Mouse (Mus musculus) hematopoietic stem cell, adult 5-6 weeks (primary cell): ENCODE results near the gene Zfand3. TPM values are rescaled to one million over a fixed set of nuclear protein-coding genes. Genes with fewer than 3 reads are reported as not detected.

Source experiments
- ATAC-seq, 2 experiments: fragments of 125-278 bp in 1 of 2; replicated peaks in 1 of 2; 2 replicates each; pipeline ENCODE4 v1.8.0; 2016 to 2017; ENCODE audit warnings: inconsistent platforms in 2 of 2, mild to moderate bottlenecking in 2 of 2, moderate number of reproducible peaks in 2 of 2, low read depth in 1 of 2, moderate TSS enrichment in 1 of 2; ENCODE audit not compliant: low FRiP score in 2 of 2, poor library complexity in 2 of 2, severe bottlenecking in 2 of 2, insufficient read depth in 1 of 2, low TSS enrichment in 1 of 2
- total RNA-seq: library from RNA; stranded (forward); fragments of 172-1452, 232-1000 nt; gene quantifications from 2 replicates; pipeline ENCODE4 v1.2.3, GENCODE M21; 2017

Zfand3 gene
- total RNA-seq = 19.3 and 32.5 TPM in 2 replicates

DNA sequence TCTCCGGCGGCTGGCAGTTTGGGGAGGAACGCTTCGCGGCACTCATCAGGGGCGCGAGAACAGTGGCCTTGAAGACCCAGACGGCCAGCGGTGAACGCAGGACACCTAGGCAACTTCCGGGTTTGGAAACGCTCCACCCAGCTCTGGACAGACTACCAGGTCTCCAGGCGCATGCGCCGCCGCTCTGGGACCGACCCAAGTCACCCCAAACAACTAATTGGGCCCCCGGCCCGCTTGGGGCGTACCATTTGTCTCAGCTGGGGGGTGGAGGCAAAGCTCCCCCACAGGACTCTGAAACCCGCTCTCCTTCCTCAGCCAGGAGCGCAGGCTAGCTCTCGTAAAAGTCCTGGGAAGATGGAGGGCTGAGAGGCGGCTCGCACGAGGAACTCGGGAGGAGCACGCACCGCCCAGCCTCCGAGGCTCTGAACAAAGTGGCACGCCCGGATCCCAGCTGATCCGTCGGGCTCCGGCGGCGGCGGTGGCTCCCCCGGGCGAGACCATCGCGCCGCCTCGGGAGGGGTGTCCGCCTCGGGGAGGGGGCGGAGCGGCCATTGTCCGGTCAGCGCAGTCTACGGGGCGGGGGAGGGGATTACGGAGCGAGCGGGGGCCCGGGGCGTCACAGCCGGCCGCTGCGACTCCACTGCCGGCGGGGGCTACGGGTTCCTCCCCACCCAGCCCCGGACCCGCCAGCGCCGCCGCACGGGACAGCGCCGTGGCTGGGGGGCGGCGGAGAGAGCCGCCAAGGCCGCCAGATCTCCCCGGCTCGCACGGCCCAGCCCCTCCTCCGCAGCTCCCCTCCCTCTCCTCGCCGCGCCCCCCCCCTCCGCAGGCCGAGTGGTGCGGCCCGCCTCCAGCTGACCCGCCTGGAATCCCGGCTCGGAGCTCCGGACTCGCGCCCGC is at the start of gene Zfand3:
Zfand3 (plus strand) TSS at position 531 of the 900 bp plus-strand sequence.
- ATAC-seq = peak; percentile 81 to 86

DNA sequence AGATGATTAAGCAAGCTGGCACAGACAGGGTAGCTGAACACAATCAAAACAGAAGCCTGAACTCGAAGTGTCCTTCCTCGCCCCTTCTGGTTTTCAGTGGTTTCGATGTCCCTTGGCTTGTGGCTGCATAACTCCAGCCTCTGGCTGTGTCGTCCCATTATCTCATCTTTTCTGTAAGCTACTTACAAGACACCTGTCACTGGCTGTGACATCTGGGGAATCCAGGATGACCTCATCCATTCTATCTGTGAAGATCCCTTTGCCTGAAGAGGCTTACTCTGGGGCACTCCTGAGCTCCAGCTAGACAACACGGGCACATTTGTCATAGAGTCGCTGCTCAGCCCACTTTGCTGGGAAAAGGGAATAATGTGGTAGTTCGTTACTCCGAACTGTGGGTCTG is 48.7 kb upstream of the Zfand3 start:
- ATAC-seq = no peak

DNA sequence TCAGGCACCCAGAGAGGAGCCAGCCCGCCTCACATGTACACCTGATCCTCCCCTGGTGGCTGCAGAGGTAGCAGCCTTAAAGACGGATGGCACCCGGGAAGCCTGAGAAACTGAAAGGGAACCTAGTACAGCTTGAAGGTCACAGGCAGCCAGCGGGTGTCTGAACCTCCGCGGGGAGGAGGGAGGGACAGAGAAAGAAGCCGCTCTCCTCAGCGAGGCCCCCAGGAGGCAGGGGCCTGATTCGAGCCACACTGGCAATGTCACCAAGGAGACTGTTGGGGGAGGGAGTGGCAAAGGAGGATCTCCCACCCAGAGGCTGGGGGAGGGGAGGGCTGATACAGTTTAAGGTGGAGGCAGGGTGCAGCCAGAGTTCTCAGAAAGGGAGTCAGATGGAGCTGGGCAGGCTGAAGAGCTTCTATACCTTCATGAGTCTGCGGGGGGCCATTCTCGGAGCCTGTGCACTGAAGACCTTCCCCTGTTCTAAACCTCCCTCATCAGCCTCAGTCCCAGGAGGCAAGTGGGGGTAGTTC is 40.7 kb upstream of the Zfand3 start:
- peak; percentile 46 to 53; a peak in 2 of 4 replicates for ATAC-seq

DNA sequence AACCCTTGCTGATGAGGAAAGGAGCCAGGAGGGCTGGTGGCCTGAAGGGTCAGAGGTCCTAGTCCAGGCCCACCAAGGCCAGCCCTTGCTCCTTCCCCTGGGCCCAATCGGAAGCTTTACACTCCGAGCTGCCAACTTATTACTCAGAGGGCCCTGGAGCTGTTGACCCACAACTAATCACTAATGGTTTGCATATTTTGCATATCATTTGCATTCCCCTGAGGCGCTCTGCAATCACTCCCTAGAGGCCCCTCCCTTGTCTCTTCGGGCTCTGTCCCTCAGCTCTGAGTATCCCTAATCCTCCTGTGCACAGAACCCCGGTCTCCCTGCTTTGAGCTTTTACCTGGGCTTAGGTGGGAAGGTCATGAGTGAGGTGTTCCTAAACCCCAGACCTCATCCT is 39.0 kb upstream of the Zfand3 start:
- no peak for ATAC-seq

DNA sequence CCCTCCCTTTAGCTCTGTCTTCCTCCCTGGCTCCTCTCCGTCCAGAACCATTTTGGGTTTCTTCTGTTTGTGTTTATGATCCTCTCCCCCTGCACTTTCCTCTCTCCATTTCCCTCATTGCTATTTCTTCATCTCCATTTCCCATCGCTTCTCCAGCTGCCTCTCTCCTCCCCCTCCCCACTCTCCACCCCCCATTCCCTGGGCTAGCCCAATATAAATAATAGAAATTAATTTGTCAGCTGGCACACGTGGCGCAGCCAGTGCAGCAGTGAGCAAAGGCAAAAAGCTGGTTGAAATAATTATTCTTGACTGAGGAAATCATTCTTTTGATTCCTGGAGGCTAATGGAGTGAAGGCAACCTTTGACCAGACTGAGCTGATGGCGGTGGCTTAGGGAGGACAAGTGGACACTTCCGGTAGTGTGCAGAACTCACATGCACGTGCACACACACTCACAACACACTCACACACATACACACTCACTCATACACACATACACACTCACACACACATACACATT is 34.4 kb upstream of the Zfand3 start, which contains the start of gene Mdga1:
Mdga1 (minus strand) TSS at position 51 of the 519 bp plus-strand sequence.
- ATAC-seq = no peak

DNA sequence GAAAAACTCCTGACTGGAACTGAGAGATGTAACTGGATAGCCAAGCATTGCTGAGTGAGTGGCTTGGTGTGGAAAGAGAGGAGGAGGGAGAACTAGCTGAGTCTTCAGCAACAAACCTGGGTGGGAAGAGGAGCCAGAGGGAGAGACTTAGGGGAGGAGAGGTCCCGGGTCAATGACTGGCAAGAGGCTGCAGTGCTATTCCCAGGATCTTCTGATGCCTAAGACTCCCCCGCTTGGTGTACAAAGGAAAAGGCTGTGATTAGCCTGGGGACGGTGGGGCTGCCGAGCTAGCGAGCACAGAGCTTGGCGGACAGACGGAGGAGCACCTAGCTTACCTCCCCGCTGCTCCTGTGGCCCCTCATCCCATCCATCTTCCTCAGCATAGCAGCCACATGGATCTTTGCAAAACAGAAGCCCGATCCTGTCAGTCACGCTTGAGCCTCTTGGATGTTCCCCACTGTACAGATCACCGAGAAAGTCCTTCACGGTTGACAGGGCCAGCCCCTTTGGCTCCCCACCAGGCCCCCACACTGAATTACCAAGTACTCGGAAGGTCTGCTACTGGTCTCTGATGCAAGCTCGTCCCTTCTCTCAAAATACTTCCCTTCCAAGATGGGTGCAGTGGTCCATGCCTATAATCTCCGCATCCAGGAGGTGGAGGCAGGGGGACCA is 32.6 kb upstream of the Zfand3 start:
- no peak for ATAC-seq

DNA sequence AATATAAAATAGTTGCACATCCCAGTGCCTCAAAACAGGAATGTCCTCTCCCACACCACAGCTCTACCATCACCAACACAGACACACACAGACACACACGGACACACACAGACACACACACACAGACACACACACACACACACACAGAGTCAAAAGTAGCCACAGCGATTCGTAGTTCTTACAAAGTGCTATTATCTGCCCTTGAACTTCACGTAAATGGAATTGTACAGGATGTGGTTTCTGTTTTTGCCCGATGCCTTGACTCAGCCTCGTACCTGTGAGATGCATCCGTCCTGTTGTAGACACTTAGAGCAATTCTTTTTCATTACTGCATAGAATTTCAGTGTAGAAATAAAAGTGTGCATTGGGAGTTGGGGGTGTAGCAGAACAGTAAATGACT is 31.3 kb upstream of the Zfand3 start:
- no peak for ATAC-seq

DNA sequence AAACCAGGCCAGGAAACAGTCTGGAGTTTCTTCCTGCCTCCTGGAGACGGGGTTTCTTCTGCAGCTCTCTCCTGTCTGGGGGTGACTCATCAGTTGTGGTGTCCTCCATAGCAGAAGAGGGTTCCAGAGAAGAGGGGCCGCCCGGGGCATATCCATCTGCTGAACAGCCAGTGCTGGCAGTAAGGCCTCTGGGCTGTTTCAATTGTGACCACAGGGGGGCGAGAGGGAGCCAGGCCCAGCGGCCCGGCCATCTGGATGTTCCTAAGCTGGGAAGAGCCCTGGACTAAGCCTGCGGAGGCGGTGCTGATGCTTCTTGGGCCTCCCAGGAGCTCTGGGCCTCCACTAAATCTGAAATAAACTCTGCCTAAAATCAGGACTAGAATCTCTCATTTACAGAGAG is 28.8 kb upstream of the Zfand3 start:
- peak; percentile 73 to 78 for ATAC-seq

DNA sequence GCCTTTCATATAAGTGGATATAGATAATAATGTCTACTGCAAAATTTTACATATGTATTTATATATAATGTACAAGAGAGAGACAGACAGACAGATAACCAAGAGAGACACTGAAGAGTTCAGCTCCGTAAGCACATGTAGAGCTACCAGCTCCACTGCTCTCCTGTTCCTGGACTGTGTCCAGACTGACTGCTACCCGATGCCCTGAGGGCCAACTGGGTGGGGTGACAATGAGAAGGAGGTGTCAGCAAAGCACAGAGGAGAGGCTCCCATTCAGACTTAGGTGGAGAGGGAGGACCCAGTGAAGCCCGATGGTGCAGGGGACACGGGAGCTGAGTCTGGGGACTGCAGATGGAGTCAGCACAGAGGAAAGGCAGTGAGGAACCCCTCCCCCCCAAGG is 25.5 kb upstream of the Zfand3 start:
- ATAC-seq = no peak

DNA sequence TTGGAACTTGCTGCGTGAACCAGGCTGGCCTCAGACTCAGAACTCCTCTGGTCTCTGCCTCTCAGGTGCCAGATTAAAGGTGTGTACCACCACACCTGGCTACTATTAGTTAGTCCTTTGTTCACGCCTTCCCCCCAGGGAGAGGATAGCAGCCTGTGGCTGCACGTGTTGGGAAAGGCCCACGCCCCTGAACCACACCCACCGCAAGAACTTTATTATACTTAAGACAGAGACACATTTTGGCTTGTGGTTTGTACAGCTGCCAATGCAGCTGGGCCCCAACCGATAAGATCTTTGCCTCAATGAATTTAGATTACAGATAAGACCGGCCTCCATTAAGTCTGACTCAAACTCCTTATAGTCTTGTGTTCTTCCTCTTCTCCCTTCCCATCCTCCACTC is 24.7 kb upstream of the Zfand3 start:
- ATAC-seq = peak; percentile 40 to 53; a peak in 2 of 4 replicates

DNA sequence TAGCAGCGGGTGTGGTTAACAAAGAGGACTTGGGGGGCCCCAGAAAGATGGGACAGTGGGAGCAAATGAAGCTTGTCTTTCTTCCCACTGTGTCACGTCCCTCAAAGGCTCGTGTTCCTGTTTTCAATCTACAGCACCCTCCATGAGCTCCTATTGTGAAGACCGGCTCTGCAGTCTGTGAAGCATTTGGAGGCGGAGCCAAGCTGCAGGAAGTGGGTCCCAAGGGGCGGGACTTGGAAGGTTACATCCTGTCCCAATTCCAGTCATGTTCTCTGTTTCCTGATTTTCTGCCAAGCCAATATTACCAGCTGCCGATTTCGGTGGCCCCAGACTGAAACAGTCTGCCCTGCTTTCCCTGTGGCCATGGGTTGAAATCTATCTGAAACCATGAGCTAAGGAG is 23.0 kb upstream of the Zfand3 start:
- ATAC-seq = no peak

DNA sequence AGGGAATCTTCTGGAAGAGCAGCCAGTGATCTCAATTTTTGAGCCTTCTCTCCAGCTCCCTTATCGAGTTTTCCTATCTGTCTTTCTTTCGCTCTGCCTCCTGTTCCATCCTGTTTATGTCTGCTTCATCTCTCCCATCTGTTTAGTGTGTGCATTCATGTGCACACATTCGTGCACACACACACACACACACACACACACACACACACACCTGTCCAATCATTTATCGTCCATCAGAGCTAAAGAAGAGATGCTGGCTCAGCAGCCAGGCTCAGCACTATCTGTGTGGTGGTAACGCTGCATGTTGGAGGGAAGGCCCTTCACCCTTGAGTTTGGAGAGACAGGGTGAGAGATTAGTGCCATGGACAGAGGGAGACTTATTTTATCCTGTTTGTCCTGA is 21.3 kb upstream of the Zfand3 start:
- ATAC-seq = no peak

DNA sequence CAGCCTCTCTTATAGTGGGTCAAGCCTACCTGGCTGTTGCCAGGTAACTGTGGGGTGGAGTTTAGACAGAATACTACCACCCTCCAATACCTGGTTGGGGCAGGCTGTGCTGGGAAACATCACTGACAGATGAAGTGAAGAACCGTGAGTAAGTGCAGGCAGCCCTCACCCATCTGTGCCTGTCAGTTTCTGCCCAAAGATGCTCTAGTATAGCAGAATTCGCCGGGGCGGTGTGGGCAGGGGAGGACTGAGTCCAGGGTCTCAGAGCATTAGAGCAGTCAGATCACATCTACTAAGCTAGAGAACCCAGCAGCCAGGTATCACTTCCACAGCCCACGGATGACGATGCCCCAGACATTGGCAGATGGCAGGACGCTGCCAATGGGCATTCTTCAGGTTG is 19.6 kb upstream of the Zfand3 start:
- ATAC-seq = no peak

DNA sequence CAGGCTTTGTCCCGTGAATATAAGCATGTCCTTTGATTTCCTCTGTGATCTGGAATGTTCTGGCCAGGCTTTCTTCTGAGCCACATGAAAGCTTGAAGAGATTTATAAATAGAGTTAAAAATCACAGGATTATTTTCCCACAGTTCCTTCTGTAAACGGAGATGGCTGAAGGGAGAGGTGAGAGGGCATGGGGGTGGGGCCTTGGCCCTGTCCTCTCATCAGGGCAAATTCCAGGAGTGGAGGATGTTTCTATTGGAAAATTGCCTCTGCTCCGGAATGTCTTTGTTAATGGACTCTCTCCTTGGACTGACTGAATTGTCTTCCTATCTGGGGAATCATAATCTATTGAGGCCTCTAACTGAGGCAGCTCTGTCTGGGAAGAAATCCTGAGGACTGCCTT is 19.0 kb upstream of the Zfand3 start:
- ATAC-seq = no peak

DNA sequence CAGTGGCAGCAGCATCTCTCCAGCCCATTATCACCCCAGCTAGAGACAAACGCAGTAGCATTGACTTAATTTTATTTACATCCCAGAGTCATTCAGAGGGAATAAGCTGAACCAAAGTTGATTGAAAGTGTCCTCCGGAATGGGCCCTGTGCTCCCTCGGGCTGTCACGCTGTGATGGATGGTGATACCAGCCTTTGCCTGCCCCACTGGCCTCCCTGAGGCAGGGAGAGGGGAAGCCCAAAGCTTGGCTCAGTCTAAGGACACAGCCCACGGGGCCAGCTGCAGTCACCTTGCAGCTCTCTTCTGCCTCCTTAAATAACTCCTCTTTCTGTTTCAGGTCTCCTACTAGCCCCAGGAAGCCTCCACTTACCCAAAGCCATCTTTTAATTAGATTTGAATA is 16.4 kb upstream of the Zfand3 start:
- ATAC-seq = no peak

DNA sequence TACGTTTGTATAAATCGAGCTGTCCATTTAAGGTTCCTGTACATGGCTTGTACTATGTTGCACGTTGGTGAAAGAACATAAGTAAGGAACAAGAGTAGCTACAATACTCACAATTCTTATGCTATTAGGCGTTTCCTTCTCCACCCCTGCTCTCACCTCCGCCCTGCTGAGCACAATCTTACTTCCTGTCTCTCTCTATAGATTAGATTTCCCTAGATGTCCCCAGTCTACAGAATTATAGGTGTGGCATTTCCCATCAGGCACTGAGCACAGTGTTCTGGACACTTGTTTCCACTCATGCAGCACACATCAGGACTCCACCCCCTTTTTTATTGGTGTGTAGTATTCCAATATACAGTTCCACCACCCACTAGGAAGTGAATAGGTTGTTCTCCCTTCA is 14.9 kb upstream of the Zfand3 start:
- no peak for ATAC-seq

DNA sequence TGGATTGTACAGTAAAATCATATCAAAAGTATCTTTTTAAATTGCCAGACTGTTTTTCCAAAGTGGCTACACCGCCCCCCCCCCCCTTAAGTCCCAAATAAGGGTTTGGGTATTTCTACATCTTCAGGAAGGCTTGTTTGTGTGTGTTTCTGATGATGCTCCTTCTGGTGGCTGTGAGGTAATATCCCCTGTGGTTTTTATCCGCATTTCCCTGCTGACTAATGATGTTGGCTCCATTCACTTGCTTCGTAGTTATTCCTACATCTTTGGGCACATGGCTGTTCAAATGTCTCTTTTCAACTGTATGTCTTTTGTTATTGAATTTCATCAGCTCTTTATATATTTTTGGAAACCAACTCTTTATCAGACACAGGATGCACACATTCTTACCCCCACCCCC is 14.4 kb upstream of the Zfand3 start:
- ATAC-seq = no peak

DNA sequence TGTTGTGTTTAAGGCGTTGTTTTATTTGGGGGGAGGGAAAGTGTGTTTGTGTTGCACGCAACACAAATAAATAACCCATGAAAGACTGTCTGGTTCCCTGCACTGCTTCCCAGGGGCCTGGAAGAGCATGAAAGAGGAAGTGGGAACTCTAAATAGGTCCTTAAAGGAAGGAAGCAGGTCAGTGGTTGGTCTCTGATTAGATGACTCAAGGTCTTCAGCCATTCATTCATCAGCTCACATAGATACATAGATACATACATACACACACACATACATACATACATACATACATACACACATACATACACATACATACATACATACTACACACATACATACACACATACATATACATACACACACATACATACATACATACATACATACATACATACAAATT is 13.7 kb upstream of the Zfand3 start:
- ATAC-seq = no peak
